Mouse (Mus musculus): ENCODE measurements at regions not wholly inside any gene's neighbourhood (a gene's known extent, or its start where the extent isn't known, plus 50 kb on each side); places are given as distances from the start of the nearest gene placed in this dataset.

- no peak for TF ChIP-seq CTCF (IDR thresholded peaks at IDR 0.05; ENCODE audit: low read depth, low read length)
- no peak for TF ChIP-seq POLR2A (IDR thresholded peaks at IDR 0.05; ENCODE audit: borderline replicate concordance, low read depth, low read length)
Observed at GRCm38 (mm10) chr1:184333086-184333485, 299.0 kb upstream of the 1700056E22Rik start.

Measured in bone marrow macrophage, adult 2 months (primary cell).